Mouse (Mus musculus) kidney, embryonic 14.5 days (tissue): ENCODE measurements at regions not wholly inside any gene's neighbourhood (a gene's known extent, or its start where the extent isn't known, plus 50 kb on each side); places are given as distances from the start of the nearest gene placed in this dataset.

Source experiments
- ATAC-seq: fragments of 200-750 bp; cut with Nextera tagmentation; 2 replicates; pipeline ENCODE4 v1.8.0; 2017; ENCODE audit warnings: moderate number of reproducible peaks, mild to moderate bottlenecking, moderate TSS enrichment, moderate library complexity; ENCODE audit not compliant: low FRiP score, low TSS enrichment
- H3K27ac ChIP-seq: fragments of 300-500 bp; sonication (generic); 2 replicates; pipeline ENCODE4 v1.5.1; 2014; ENCODE audit warnings: low read depth, mild to moderate bottlenecking, low read length, moderate library complexity, mixed read lengths
- H3K27me3 ChIP-seq: fragments of 300-500 bp; sonication (generic); 2 replicates; pipeline ENCODE4 v1.6.1; 2014; ENCODE audit warnings: mild to moderate bottlenecking, low read length; ENCODE audit not compliant: control insufficient read depth, insufficient read depth
- H3K36me3 ChIP-seq: fragments of 300-500 bp; sonication (generic); 2 replicates; pipeline ENCODE4 v1.6.1; 2014; ENCODE audit warnings: low read length, mixed read lengths; ENCODE audit not compliant: control insufficient read depth, insufficient read depth
- H3K4me1 ChIP-seq: fragments of 300-500 bp; sonication (generic); 2 replicates; pipeline ENCODE4 v1.6.1; 2014; ENCODE audit warnings: low read length, mixed read lengths; ENCODE audit not compliant: control insufficient read depth, insufficient read depth
- H3K4me2 ChIP-seq: fragments of 300-500 bp; sonication (generic); replicated peaks from 2 replicates; pipeline ENCODE4 v1.6.1; 2014; ENCODE audit warnings: low read depth, mild to moderate bottlenecking, low read length
- H3K4me3 ChIP-seq: fragments of 300-500 bp; sonication (generic); 2 replicates; pipeline ENCODE4 v1.5.1; 2014; ENCODE audit warnings: mild to moderate bottlenecking, low read length
- H3K9ac ChIP-seq: fragments of 300-500 bp; sonication (generic); 2 replicates; pipeline ENCODE4 v1.6.1; 2014; ENCODE audit warnings: low read depth, mild to moderate bottlenecking, low read length, moderate library complexity
- H3K9me3 ChIP-seq: fragments of 300-500 bp; sonication (generic); 2 replicates; pipeline ENCODE4 v1.6.1; 2016; ENCODE audit warnings: low read length; ENCODE audit not compliant: control insufficient read depth
- WGBS: fragments of 180-500 bp; shearing (Covaris S2); extraction: QIAGEN DNeasy Blood & Tissue Kit; methylation state at CpG from one replicate; pipeline ENCODE4 v1.1.7; 2014; 5-methylcytosine and 5-hydroxymethylcytosine counted together

DNA sequence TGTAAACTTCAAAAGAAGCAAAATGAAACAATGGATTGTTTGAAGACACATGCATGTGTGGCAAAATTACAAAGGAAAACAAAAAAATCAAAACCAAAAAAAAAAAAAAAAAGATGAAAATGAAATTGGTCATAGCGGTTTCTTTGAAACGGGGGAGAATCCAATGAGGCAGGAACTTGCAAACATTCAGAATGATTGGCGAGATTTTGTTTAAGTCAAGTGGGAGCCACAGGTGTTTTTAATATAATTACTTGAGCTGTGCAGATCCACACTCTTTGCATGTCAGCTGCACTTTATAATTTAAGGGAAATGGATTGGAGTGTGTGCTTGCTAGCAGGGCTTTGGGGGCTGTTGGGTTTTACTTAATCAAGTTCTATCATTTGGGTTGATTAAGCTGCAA, 67.7 kb upstream of the Tnp1 start:
- no peak for ATAC-seq
- WGBS = 82% methylated on average over 3 of the region's 3 CpGs

GRCm38 (mm10) chr1:73079518-73079917, 63.8 kb upstream of the Tnp1 start:
- WGBS = 84% methylated on average over 2 of the region's 2 CpGs
- no peak for ATAC-seq
- no peak overlapping the region for H3K4me3 ChIP-seq
- H3K36me3 ChIP-seq = no peaks in the 10 kb centered on the region
- H3K4me1 ChIP-seq = no peaks in the 10 kb centered on the region
- H3K27ac ChIP-seq = no peak overlapping the region
- no peak overlapping the region for H3K4me2 ChIP-seq
- H3K27me3 ChIP-seq = no peaks in the 10 kb centered on the region
- no peak overlapping the region for H3K9ac ChIP-seq
- H3K9me3 ChIP-seq = no peaks in the 10 kb centered on the region

More for the DNA sequence above, 67.7 kb upstream of the Tnp1 start:
- Histone ChIP-seq H3K4me1 (no peaks in the 10 kb centered on the region), H3K4me3 (no peak overlapping the region), H3K27me3 (no peaks in the 10 kb centered on the region), H3K9ac (no peak overlapping the region), H3K27ac (no peak overlapping the region), H3K9me3 (no peaks in the 10 kb centered on the region), H3K4me2 (no peak overlapping the region), H3K36me3 (no peaks in the 10 kb centered on the region)

- Histone ChIP-seq H3K36me3 (no peaks in the 10 kb centered on the region), H3K4me3 (no peak overlapping the region), H3K27me3 (no peaks in the 10 kb centered on the region), H3K4me2 (no peak overlapping the region), H3K9me3 (no peaks in the 10 kb centered on the region), H3K27ac (no peak overlapping the region), H3K9ac (no peak overlapping the region), H3K4me1 (no peaks in the 10 kb centered on the region)
- WGBS = 81% methylated on average over 4 of the region's 4 CpGs
- no peak for ATAC-seq
Observed at GRCm38 (mm10) chr1:73077156-73077555, 61.4 kb upstream of the Tnp1 start.

DNA sequence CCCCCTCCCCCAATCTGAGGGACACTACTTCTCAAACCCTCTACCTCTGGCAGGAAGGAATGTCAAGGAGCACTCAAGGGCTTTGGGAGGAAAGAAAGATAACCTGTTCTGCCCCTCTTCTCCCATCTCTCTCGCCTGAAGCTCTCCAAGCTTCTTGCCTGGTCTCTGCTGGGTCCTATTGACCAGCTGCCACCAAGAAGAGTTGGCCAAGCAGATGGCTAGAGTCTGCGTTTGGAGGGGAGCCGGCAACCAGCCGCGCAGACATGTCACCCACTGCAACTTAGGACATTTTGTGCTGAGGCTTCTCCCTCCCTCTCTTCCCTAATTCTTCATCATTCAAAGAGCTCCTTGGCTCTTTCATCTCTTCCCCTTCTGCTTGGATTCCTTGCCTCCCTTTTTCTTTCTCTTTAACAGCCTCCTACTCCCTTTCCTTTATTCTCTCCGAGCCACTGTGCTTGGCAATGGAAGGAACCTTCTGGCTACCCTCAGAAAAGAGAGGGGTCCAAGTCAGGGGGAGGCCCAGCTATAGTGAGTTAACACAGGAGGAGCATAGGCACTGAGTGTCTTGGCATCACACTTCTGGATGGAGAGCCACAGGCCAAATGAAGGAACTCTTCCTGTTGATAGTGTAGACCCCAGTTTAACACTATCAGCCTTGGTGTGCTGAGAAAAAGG, 60.1 kb upstream of the Tnp1 start:
- no peaks in the 10 kb centered on the region for H3K27me3 ChIP-seq
- no peaks in the 10 kb centered on the region for H3K9me3 ChIP-seq
- H3K4me1 ChIP-seq = no peaks in the 10 kb centered on the region
- no peak for ATAC-seq
- H3K4me3 ChIP-seq = no peak overlapping the region
- H3K4me2 ChIP-seq = no peak overlapping the region
- 89% methylated on average over 6 of the region's 6 CpGs for WGBS
- no peaks in the 10 kb centered on the region for H3K36me3 ChIP-seq
- H3K9ac ChIP-seq = no peak overlapping the region
- H3K27ac ChIP-seq = no peak overlapping the region

- Histone ChIP-seq H3K27me3 (no peaks in the 10 kb centered on the region), H3K9me3 (no peaks in the 10 kb centered on the region), H3K4me3 (no peak overlapping the region), H3K4me2 (no peak overlapping the region), H3K36me3 (no peaks in the 10 kb centered on the region), H3K27ac (no peak overlapping the region), H3K4me1 (no peaks in the 10 kb centered on the region), H3K9ac (no peak overlapping the region)
- WGBS = 67% methylated on average over 2 of the region's 2 CpGs
- no peak for ATAC-seq
Observed at GRCm38 (mm10) chr1:73075159-73075558, 59.5 kb upstream of the Tnp1 start.

- no peaks in the 10 kb centered on the region for H3K27me3 ChIP-seq
- H3K27ac ChIP-seq = no peak overlapping the region
- no peak overlapping the region for H3K9ac ChIP-seq
- H3K4me3 ChIP-seq = no peak overlapping the region
- H3K9me3 ChIP-seq = no peaks in the 10 kb centered on the region
- H3K4me2 ChIP-seq = no peak overlapping the region
- no peak for ATAC-seq
- WGBS = 87% methylated on average over 3 of the region's 3 CpGs
- no peaks in the 10 kb centered on the region for H3K4me1 ChIP-seq
- no peaks in the 10 kb centered on the region for H3K36me3 ChIP-seq
Observed at GRCm38 (mm10) chr1:73074525-73074924, 58.8 kb upstream of the Tnp1 start.

GRCm38 (mm10) chr1:73072237-73072904, 56.7 kb upstream of the Tnp1 start:
- H3K9me3 ChIP-seq = no peaks in the 10 kb centered on the region
- WGBS = 39% methylated on average over 5 of the region's 5 CpGs

DNA sequence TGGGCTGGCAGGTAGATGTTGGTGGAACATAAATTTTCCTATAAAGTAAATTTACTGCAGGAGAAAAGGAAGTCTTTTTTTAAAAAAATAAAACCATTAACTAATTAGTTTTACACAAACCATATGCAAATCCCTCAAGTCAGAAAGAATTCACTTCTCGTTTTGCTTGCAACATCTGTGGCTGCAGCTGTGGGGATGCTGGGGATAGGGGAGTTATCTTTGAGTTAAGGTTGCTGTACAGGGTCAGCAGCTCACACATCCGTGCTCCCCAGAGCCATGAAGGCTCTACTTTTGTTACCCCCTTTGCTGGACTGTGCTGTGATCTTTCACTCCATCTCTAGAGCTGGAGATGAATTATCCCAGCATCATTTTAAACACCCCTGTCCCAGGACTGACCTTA, 54.4 kb upstream of the Tnp1 start:
- Histone ChIP-seq H3K9me3 (peaks cover 3% of the 10 kb centered on the region; the same call in 1 of the 2 replicates), H3K4me3 (no peak overlapping the region), H3K27ac (no peak overlapping the region), H3K9ac (no peak overlapping the region), H3K36me3 (no peaks in the 10 kb centered on the region), H3K4me2 (no peak overlapping the region), H3K4me1 (no peaks in the 10 kb centered on the region), H3K27me3 (no peaks in the 10 kb centered on the region)
- no peak for ATAC-seq
- 32% methylated on average over 2 of the region's 2 CpGs for WGBS

More at GRCm38 (mm10) chr1:73072237-73072904, 56.7 kb upstream of the Tnp1 start:
- no peak overlapping the region for H3K4me3 ChIP-seq
- H3K27ac ChIP-seq = no peak overlapping the region
- no peak overlapping the region for H3K9ac ChIP-seq
- H3K4me2 ChIP-seq = no peak overlapping the region
- no peaks in the 10 kb centered on the region for H3K27me3 ChIP-seq
- ATAC-seq = no peak
- no peaks in the 10 kb centered on the region for H3K36me3 ChIP-seq
- no peaks in the 10 kb centered on the region for H3K4me1 ChIP-seq
